Mouse (Mus musculus) embryonic facial prominence, embryonic 13.5 days (tissue): ENCODE data around the gene Rfpl4. TPM values are rescaled to one million over a fixed set of nuclear protein-coding genes. Genes with fewer than 3 reads are reported as not detected.
"Not testable (repeated sequence)": the region's sequence is repeated elsewhere in the genome, so short reads cannot be mapped to it uniquely, and the experiment has no call there.

Experiments used
- ATAC-seq: fragments of 200-750 bp; cut with Nextera tagmentation; 2 replicates; pipeline ENCODE4 v1.8.0; 2017; ENCODE audit warnings: low read depth; ENCODE audit not compliant: insufficient number of reproducible peaks, insufficient read depth, low FRiP score, low TSS enrichment
- H3K27ac ChIP-seq: fragments of 300-500 bp; sonication (generic); 2 replicates; pipeline ENCODE4 v1.5.1; 2015; ENCODE audit warnings: moderate library complexity, mild to moderate bottlenecking, inconsistent platforms
- H3K27me3 ChIP-seq: fragments of 300-500 bp; sonication (generic); 2 replicates; pipeline ENCODE4 v1.6.1; 2015; ENCODE audit warnings: mild to moderate bottlenecking, inconsistent platforms
- H3K36me3 ChIP-seq: fragments of 300-500 bp; sonication (generic); 2 replicates; pipeline ENCODE4 v1.6.1; 2015; ENCODE audit warnings: mild to moderate bottlenecking, inconsistent platforms
- H3K4me1 ChIP-seq: fragments of 300-500 bp; sonication (generic); 2 replicates; pipeline ENCODE4 v1.6.1; 2015; ENCODE audit warnings: inconsistent platforms
- H3K4me2 ChIP-seq: fragments of 300-500 bp; sonication (generic); 2 replicates; pipeline ENCODE4 v1.6.1; 2015; ENCODE audit warnings: moderate library complexity, mild to moderate bottlenecking, inconsistent platforms
- H3K4me3 ChIP-seq: fragments of 300-500 bp; sonication (generic); 2 replicates; pipeline ENCODE4 v1.5.1; 2015; ENCODE audit warnings: mild to moderate bottlenecking, inconsistent platforms
- H3K9ac ChIP-seq: fragments of 300-500 bp; sonication (generic); 2 replicates; pipeline ENCODE4 v1.6.1; 2015; ENCODE audit warnings: mild to moderate bottlenecking, inconsistent platforms
- H3K9me3 ChIP-seq: fragments of 300-500 bp; sonication (generic); 2 replicates; pipeline ENCODE4 v1.6.1; 2016; ENCODE audit warnings: inconsistent platforms
- WGBS: fragments of 180-500 bp; shearing (Covaris S2); methylation state at CpG from one replicate; pipeline ENCODE4 v1.1.7; 2015; ENCODE audit warnings: mixed read lengths; 5-methylcytosine and 5-hydroxymethylcytosine counted together
- polyA plus RNA-seq: library from polyadenylated mRNA; unstranded; fragments of >200 nt; fragmentation: Nextera tagmentation; extraction: Ambion mirVana; gene quantifications from 2 replicates; pipeline ENCODE4 v1.2.1, GENCODE M21; 2015

Gene Rfpl4
- polyA plus RNA-seq, 1 experiment from 2014 or later: not detected

DNA sequence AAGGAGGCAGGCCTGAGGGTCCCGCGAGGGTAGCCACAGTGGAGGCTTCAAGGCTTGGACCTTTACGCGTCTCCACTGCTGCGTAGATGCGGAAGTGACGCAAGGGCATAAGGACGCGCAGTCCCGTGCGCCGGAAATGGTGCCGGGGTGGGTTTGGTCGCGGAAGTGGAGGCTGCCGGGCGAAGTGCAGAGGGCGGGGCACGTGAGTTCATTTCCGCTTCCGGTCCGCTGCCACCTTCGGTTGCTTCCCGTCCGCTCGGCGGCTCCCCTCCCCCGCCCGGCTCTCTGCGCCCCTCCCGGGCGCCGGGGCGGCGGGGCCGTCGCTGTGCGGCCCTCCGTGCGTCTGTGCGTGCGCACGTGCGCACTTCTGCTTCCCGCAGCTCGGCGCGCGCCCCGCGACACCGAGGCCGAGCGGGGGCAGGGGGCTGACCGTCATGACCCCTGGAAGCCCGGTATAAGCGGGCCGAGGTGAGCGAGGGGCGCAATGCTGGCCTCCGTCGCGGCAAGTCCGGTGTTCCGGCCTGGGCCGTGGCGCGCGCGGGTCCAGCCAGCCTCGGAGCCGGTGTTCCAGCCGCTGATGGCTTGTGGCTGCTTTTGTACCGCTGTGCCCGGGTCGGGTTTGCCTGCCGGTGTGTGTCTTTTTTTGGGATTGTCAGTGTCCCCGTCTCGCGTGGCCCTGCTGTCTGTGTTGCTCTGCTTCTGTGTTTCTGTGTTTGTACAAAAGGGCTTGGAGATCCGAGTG is 36.6 kb downstream of the Rfpl4 start, which contains the start of gene Epn1:
TSS of gene Epn1 (plus strand) at position 226 of the 742 bp plus-strand sequence.
- H3K9me3 ChIP-seq: no peaks in the 10 kb centered on the region
- peak within 1 kb of the TSS; percentile 93 for H3K27ac ChIP-seq
- peaks cover 52% of the 10 kb centered on the region for H3K36me3 ChIP-seq
- peak; percentile 91 for ATAC-seq
- H3K9ac ChIP-seq: peak within 1 kb of the TSS; percentile 97
- H3K4me2 ChIP-seq: peak within 1 kb of the TSS; percentile 74
- under 1% methylated on average over 81 of the region's 81 CpGs for WGBS
- H3K27me3 ChIP-seq: no peaks in the 10 kb centered on the region
- H3K4me1 ChIP-seq: peaks cover 12% of the 10 kb centered on the region
- peak within 1 kb of the TSS; percentile 99 for H3K4me3 ChIP-seq

DNA sequence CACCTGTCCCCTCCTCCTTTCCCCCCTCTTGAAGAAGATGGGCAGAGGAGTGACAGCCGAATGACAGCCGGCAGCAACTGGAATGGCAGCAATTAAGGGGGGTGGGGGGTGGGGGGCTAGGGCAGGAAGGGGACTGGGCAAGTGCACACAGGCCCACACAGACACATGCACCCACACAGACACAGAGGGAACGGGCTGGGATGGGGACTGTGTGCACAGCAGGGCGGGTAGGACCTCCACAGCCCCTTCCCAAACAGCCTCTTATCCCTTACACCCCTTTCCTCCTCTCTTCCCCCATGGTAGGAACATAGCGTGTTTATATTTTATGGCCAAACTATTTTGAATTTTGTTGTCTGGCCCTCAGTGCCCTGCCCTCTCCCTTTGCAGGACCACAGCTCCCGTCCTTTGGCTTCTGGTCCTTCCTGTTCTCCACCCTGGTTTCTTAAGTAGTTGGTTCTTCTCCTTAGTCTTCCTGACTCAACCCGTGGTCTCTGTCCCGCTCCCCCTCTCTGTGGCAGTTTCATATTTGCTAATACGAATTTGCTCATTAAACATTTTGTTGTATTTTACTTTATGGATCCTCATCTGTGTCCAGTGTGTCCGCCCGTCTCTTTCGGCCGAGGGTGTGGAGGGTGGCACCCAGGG is 37.3 kb downstream of the Rfpl4 start:
- H3K9ac ChIP-seq: peak overlapping the region; percentile 97
- H3K4me3 ChIP-seq: peak overlapping the region; percentile 99
- WGBS: 49% methylated on average over 11 of the region's 13 CpGs
- peak overlapping the region; percentile 93 for H3K27ac ChIP-seq
- not testable (repeated sequence) for H3K9me3 ChIP-seq, ATAC-seq, H3K27me3 ChIP-seq
- H3K4me2 ChIP-seq: peak overlapping the region; percentile 74
- peaks cover 12% of the 10 kb centered on the region for H3K4me1 ChIP-seq
- H3K36me3 ChIP-seq: peaks cover 55% of the 10 kb centered on the region

GRCm38 (mm10) chr7:5076931-5077330 is 39.8 kb downstream of the Rfpl4 start:
- 81% methylated on average over 2 of the region's 2 CpGs for WGBS
- no peak for ATAC-seq
- no peak overlapping the region for H3K4me2 ChIP-seq
- H3K4me1 ChIP-seq: peaks cover 9% of the 10 kb centered on the region
- no peak overlapping the region for H3K27ac ChIP-seq
- H3K9ac ChIP-seq: no peak overlapping the region
- peaks cover 65% of the 10 kb centered on the region for H3K36me3 ChIP-seq
- no peak overlapping the region for H3K4me3 ChIP-seq
- H3K27me3 ChIP-seq: no peaks in the 10 kb centered on the region
- no peaks in the 10 kb centered on the region for H3K9me3 ChIP-seq

- WGBS: 93% methylated on average over 5 of the region's 5 CpGs
- no peak for ATAC-seq
Observed at GRCm38 (mm10) chr7:5074984-5075383, 41.8 kb downstream of the Rfpl4 start.

GRCm38 (mm10) chr7:5073586-5073985 is 43.2 kb downstream of the Rfpl4 start:
- no peak overlapping the region for H3K4me2 ChIP-seq
- ATAC-seq: no peak

More at GRCm38 (mm10) chr7:5074984-5075383, 41.8 kb downstream of the Rfpl4 start:
- Histone ChIP-seq H3K27me3 (no peaks in the 10 kb centered on the region), H3K9ac (no peak overlapping the region), H3K27ac (no peak overlapping the region), H3K4me1 (no peaks in the 10 kb centered on the region), H3K4me3 (no peak overlapping the region), H3K4me2 (no peak overlapping the region), H3K9me3 (no peaks in the 10 kb centered on the region), H3K36me3 (peaks cover 83% of the 10 kb centered on the region)

DNA sequence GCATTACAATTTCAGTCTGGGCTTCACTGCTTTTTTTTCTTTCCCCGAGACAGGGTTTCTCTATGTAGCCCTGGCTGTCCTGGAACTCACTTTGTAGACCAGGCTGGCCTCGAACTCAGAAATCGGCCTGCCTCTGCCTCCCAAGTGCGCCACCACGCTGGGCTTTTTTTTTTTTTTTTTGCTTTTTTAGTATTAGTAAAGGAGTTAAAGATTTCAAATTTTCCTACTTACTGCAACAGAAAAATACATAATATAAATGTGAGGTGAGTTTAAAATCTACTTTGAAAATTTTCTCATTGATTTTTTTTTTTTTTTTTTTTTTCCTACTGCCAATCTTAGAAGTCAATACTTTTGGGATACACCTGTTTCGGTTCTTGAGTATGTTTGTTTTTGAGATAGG is 51.9 kb downstream of the Rfpl4 start:
- Histone ChIP-seq H3K27me3 (no peaks in the 10 kb centered on the region), H3K27ac (no peak overlapping the region), H3K9me3 (no peaks in the 10 kb centered on the region), H3K4me1 (peaks cover 27% of the 10 kb centered on the region), H3K4me2 (peak overlapping the region; percentile 81; the same call in 1 of the 2 replicates), H3K9ac (no peak overlapping the region), H3K4me3 (no peak overlapping the region), H3K36me3 (peaks cover 39% of the 10 kb centered on the region)
- 96% methylated on average over 6 of the region's 6 CpGs for WGBS
- no peak for ATAC-seq

More at GRCm38 (mm10) chr7:5073586-5073985, 43.2 kb downstream of the Rfpl4 start:
- 81% methylated on average over 1 of the region's 1 CpGs for WGBS
- H3K27ac ChIP-seq: no peak overlapping the region
- H3K36me3 ChIP-seq: peaks cover 93% of the 10 kb centered on the region
- H3K27me3 ChIP-seq: no peaks in the 10 kb centered on the region
- no peak overlapping the region for H3K9ac ChIP-seq
- H3K4me3 ChIP-seq: no peak overlapping the region
- H3K9me3 ChIP-seq: no peaks in the 10 kb centered on the region
- no peaks in the 10 kb centered on the region for H3K4me1 ChIP-seq

- peak overlapping the region; percentile 59 for H3K4me3 ChIP-seq
- peaks cover 15% of the 10 kb centered on the region for H3K36me3 ChIP-seq
- peak; percentile 32 for ATAC-seq
- peak overlapping the region; percentile 81 for H3K4me2 ChIP-seq
- 0% methylated on average over 51 of the region's 51 CpGs for WGBS
- H3K27me3 ChIP-seq: peaks cover 7% of the 10 kb centered on the region
- peak overlapping the region; percentile 78 for H3K9ac ChIP-seq
- H3K27ac ChIP-seq: peak overlapping the region; percentile 99
- no peaks in the 10 kb centered on the region for H3K9me3 ChIP-seq
- H3K4me1 ChIP-seq: peaks cover 42% of the 10 kb centered on the region
Observed at GRCm38 (mm10) chr7:5062360-5063001, 54.3 kb downstream of the Rfpl4 start.

DNA sequence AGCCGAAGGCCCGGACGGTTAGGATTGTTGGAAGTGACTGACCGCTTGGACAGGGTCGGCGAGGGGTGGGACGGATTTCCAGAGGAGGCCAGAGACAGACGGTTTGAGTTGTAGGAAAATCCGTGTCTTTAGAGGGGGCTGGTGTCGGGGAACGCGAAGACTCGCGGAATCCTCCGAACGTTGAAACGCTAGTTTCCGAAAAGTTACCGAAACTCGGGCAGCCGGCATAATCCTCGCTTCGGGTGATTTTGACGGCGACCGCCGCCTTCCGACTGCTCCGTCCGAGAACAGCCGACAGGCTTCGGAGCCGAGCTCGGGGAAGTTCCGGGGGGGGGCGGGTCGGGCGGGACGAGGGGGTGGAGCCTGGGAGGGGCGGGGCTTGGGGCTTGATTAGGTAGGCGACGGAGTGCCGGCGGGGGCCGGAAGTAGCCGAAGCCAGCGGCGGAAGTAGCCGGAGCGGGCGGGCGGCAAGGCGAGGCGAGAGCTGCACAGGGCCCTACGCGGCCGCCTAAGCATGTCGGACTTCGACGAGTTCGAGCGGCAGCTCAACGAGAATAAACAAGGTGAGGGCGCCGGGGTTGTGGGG is 54.9 kb downstream of the Rfpl4 start, which contains the start of gene U2af2:
TSS of gene U2af2 (plus strand) at position 370 of the 586 bp plus-strand sequence.
- under 1% methylated on average over 54 of the region's 65 CpGs for WGBS
- H3K4me3 ChIP-seq: peak within 1 kb of the TSS; percentile 59
- peak within 1 kb of the TSS; percentile 92 for H3K9ac ChIP-seq
- H3K4me1 ChIP-seq: peaks cover 46% of the 10 kb centered on the region
- ATAC-seq: peak; percentile 74
- peaks cover 9% of the 10 kb centered on the region for H3K36me3 ChIP-seq
- H3K9me3 ChIP-seq: no peaks in the 10 kb centered on the region
- peaks cover 8% of the 10 kb centered on the region for H3K27me3 ChIP-seq
- peak within 1 kb of the TSS; percentile 81 for H3K4me2 ChIP-seq
- H3K27ac ChIP-seq: peak within 1 kb of the TSS; percentile 99

GRCm38 (mm10) chr7:5060944-5061773 is 55.6 kb downstream of the Rfpl4 start:
- H3K36me3 ChIP-seq: peaks cover 2% of the 10 kb centered on the region
- peak overlapping the region; percentile 92 for H3K9ac ChIP-seq
- peaks cover 49% of the 10 kb centered on the region for H3K4me1 ChIP-seq
- H3K4me2 ChIP-seq: peak overlapping the region; percentile 81
- ATAC-seq: peak; percentile 86
- H3K27ac ChIP-seq: peak overlapping the region; percentile 99
- under 1% methylated on average over 60 of the region's 60 CpGs for WGBS
- H3K4me3 ChIP-seq: peak overlapping the region; percentile 59
- H3K27me3 ChIP-seq: peaks cover 9% of the 10 kb centered on the region
- no peaks in the 10 kb centered on the region for H3K9me3 ChIP-seq

DNA sequence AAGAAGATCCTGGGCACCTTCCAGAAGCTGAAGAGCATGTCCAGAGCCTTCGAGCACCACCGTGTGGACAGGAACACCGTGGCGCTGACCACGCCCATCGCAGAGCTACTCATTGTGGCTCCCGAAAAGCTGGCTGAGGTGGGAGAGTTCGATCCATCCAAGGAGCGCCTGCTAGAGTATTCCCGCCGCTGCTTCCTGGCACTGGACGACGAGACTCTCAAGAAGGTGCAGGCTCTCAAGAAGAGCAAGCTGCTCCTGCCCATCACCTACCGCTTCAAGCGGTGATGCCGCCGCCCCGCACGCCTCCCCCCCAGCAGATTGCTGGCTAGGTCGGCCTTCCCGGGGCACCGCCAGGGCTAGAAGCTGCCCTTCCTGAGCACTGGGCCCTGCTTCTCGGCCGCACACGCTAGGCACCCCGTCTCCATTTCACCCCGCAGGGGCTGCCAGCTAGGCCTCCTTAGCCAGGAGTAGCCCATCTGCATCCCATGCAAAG is 56.5 kb downstream of the Rfpl4 start:
- Histone ChIP-seq H3K9ac (peak overlapping the region; percentile 92), H3K27me3 (peaks cover 17% of the 10 kb centered on the region), H3K4me2 (peak overlapping the region; percentile 81), H3K4me1 (peaks cover 47% of the 10 kb centered on the region), H3K4me3 (peak overlapping the region; percentile 59), H3K27ac (peak overlapping the region; percentile 99), H3K36me3 (no peaks in the 10 kb centered on the region), H3K9me3 (no peaks in the 10 kb centered on the region)
- 2% methylated on average over 27 of the region's 27 CpGs for WGBS
- no peak for ATAC-seq
